Mouse (Mus musculus) lung, postnatal 0 days (tissue): Measurements from ENCODE around the gene Prdm11.

Experiments
- CTCF ChIP-seq: IDR thresholded peaks from 2 replicates; pipeline ENCODE4 v1.5.1; 2016; ENCODE audit warnings: antibody characterized with exemption, mild to moderate bottlenecking
- EP300 ChIP-seq: IDR thresholded peaks from 2 replicates; pipeline ENCODE4 v1.6.1; 2016; ENCODE audit warnings: antibody characterized with exemption, mild to moderate bottlenecking, control low read depth

GRCm38 (mm10) chr2:92948699-92949300, 97.2 kb downstream of the Prdm11 start:
- TF ChIP-seq CTCF (no peak), EP300 (no peak)
